Mouse (Mus musculus) cortical plate, adult 2 months (tissue): Measurements from ENCODE around the gene Nolc1.

Experiments used
- CTCF ChIP-seq: fragments of 200-500 bp; IDR thresholded peaks from 2 replicates; pipeline ENCODE4 v1.5.1; 2011; ENCODE audit warnings: mild to moderate bottlenecking, control low read depth, low read length; ENCODE audit not compliant: insufficient read depth; ENCODE audit errors: extremely low read depth
- POLR2A ChIP-seq: fragments of 200-500 bp; IDR thresholded peaks from 2 replicates; pipeline ENCODE4 v1.6.1; 2011; ENCODE audit warnings: mild to moderate bottlenecking, low read length, control low read depth; ENCODE audit not compliant: insufficient read depth; ENCODE audit errors: extremely low read depth

DNA sequence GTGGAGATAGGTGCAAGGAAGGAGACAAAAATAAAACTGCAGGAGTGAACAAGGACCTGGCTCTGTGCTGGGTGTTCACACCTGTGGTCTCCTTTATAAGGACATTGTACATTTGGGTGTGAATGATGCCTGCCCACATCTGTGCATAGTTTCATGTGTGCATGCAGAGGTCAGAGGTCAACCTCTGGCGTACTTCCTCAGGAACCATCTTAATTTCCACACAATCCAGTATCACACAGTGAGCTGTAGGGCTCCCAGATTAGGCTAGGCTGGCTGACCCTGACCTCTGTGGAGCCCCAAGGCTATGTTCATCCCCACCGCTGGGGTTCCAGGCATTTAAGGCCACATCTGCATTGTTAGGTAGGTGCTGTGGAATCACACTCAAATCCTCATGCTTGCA lies 28.2 kb upstream of the Nolc1 start:
- TF ChIP-seq POLR2A (no peak), CTCF (no peak)
